ENCODE assay signal across 8 mouse cellular contexts in the genomic region with DNA sequence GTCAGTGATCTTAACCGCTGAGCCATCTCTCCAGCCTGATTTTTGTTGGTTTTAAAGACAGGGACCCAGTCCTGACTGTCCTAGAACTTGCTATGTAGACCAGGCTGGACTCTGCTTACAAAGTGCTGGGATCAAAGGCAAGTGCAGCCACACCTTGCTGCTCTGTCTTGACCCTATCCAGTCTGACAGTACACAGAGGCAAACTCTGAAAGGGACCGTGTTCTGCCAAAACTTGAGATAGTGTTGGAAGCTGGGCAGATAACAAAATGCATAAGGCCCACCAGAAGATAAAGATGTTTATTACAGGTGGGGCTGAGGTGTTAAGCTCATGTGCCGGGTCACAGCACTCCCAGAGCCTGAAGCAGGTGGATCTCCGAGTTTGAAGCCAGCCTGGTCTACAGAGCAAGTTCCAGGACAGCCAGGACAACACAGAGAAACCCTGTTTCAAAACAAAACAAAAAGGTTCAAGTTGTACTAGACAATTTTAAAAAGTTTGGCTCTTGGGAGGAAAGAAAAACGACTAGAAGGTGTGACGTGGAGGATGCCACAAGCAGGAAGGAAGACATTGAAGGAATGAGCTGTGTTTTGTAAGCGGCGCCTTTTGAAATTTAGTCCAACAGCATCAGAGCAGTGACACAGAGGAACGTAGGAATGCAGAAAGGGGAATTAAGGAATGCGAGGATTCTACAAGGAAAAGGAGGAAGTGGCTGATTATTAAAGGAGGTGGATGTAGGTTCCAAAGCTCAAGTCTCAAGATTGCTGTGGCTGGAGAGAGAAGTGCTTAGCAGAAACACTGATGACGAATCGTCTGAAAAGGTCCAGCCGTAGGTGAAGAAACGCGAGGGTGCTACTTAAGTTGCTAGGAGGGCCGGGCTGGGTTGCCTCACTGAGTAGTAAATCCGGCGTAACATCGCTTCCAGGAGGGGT. TPM values are rescaled to one million over a fixed set of nuclear protein-coding genes. Genes with fewer than 3 reads are reported as not detected.
DNase-seq lines count a peak whose midpoint lies in the region; ATAC-seq lines count a peak whose summit lies in the region.

No protein-coding gene starts in this region.

- H3K4me3 ChIP-seq in kidney, embryonic 16.5 days (ENCODE audit: low read length): peak overlapping the region; percentile 84
- H3K4me3 ChIP-seq in midbrain, embryonic 16.5 days (ENCODE audit: low read depth, low read length): peak overlapping the region; percentile 63

- ATAC-seq in kidney, embryonic 16.5 days (ENCODE audit: low FRiP score, low TSS enrichment): no peak
- peak; percentile 17 for ATAC-seq in common myeloid progenitor, adult 5-6 weeks (replicated peaks; ENCODE audit: low read depth, poor library complexity, severe bottlenecking)
- ATAC-seq in midbrain, embryonic 16.5 days: no peak

- H3K4me1 ChIP-seq in kidney, embryonic 16.5 days (ENCODE audit: insufficient read depth, low read length): peaks cover 16% of the 10 kb centered on the region
- H3K4me1 ChIP-seq in midbrain, embryonic 16.5 days (ENCODE audit: control insufficient read depth, insufficient read depth, low read length): peaks cover 18% of the 10 kb centered on the region

- H3K9me3 ChIP-seq in kidney, embryonic 16.5 days (ENCODE audit: low read length): no peaks in the 10 kb centered on the region
- no peaks in the 10 kb centered on the region for H3K9me3 ChIP-seq in midbrain, embryonic 16.5 days (replicated peaks; ENCODE audit: control insufficient read depth, low read length, poor library complexity, severe bottlenecking)

- intact Hi-C loops in left cerebral cortex, postnatal 36 days (cut with DNase I): no loop called here

- peak overlapping the region; percentile 93 for H3K4me2 ChIP-seq in kidney, embryonic 16.5 days (replicated peaks; ENCODE audit: low read depth, low read length)
- peak overlapping the region; percentile 70 for H3K4me2 ChIP-seq in midbrain, embryonic 16.5 days (ENCODE audit: low read length)

- no peaks in the 10 kb centered on the region for H3K27me3 ChIP-seq in kidney, embryonic 16.5 days (ENCODE audit: insufficient read depth, low read length)
- H3K27me3 ChIP-seq in midbrain, embryonic 16.5 days (ENCODE audit: control insufficient read depth, insufficient read depth, low read depth, low read length): no peaks in the 10 kb centered on the region

- peak overlapping the region; percentile 73 for H3K9ac ChIP-seq in kidney, embryonic 16.5 days (replicated peaks; ENCODE audit: low read length)
- H3K9ac ChIP-seq in midbrain, embryonic 16.5 days (ENCODE audit: low read depth, low read length): no peak overlapping the region

- no peak for DNase-seq in kidney, postnatal 10 days
- peak; percentile 8 for DNase-seq in hindlimb bud, embryonic 11.5 days (ENCODE audit: extremely low spot score, low read depth, low spot score)
- no peak for DNase-seq in right cerebral cortex, postnatal 4 days
- no peak for DNase-seq in left cerebral cortex, postnatal 36 days (ENCODE audit: low spot score in 2 of 2)
- no peak for DNase-seq in thymus, postnatal 36 days

- WGBS in kidney, embryonic 16.5 days: 13% methylated on average over 19 of the region's 19 CpGs
- WGBS in midbrain, embryonic 16.5 days: 16% methylated on average over 19 of the region's 19 CpGs

- H3K36me3 ChIP-seq in kidney, embryonic 16.5 days (ENCODE audit: insufficient read depth, low read length): peaks cover 21% of the 10 kb centered on the region
- H3K36me3 ChIP-seq in midbrain, embryonic 16.5 days (ENCODE audit: control insufficient read depth, insufficient read depth, low read length): peaks cover 17% of the 10 kb centered on the region

- peak overlapping the region; percentile 73 for H3K27ac ChIP-seq in kidney, embryonic 16.5 days (ENCODE audit: low read length)
- no peak overlapping the region for H3K27ac ChIP-seq in midbrain, embryonic 16.5 days (ENCODE audit: low read length)

RNA-seq across cellular contexts. Expression of gene Oscp1, which starts 0.9 kb away (rescaled TPM):
- 19.6 TPM in 2 replicates for polyA plus RNA-seq in kidney, embryonic 16.5 days (2015; fragmentation: Nextera tagmentation; extraction: Ambion mirVana)
- 1.6 and 7.5 TPM in 2 replicates for total RNA-seq in common myeloid progenitor, adult 5-6 weeks (2017)
- 40.0 and 48.5 TPM in 2 replicates for polyA plus RNA-seq in midbrain, embryonic 16.5 days (2015; fragmentation: Nextera tagmentation; extraction: Ambion mirVana)
- 10 to 100 TPM; 51.3 to 57.3 TPM for total RNA-seq in left cerebral cortex, postnatal 36 days (2021)

RNA-seq across cellular contexts. Expression of gene Mrps15, which starts 10.7 kb away (rescaled TPM):
- 130 and 146 TPM in 2 replicates for polyA plus RNA-seq in kidney, embryonic 16.5 days (2015; fragmentation: Nextera tagmentation; extraction: Ambion mirVana)
- 62.6 and 83.8 TPM in 2 replicates for total RNA-seq in common myeloid progenitor, adult 5-6 weeks (2017)
- polyA plus RNA-seq in midbrain, embryonic 16.5 days (2015; fragmentation: Nextera tagmentation; extraction: Ambion mirVana): 128 and 131 TPM in 2 replicates
- total RNA-seq in left cerebral cortex, postnatal 36 days (2021): 10 to 100 TPM; 41.0 to 43.1 TPM

RNA-seq across cellular contexts. Expression of gene Csf3r, which starts 33.1 kb away (rescaled TPM):
- polyA plus RNA-seq in kidney, embryonic 16.5 days (2015; fragmentation: Nextera tagmentation; extraction: Ambion mirVana): 0.94 and 1.2 TPM in 2 replicates
- total RNA-seq in common myeloid progenitor, adult 5-6 weeks (2017): 33.3 and 34.0 TPM in 2 replicates
- 0.62 and 0.93 TPM in 2 replicates for polyA plus RNA-seq in midbrain, embryonic 16.5 days (2015; fragmentation: Nextera tagmentation; extraction: Ambion mirVana)
- 1 to 10 TPM; 4.8 to 5.2 TPM for total RNA-seq in left cerebral cortex, postnatal 36 days (2021)

RNA-seq across cellular contexts. Expression of gene Lsm10, which starts 39.0 kb away (rescaled TPM):
- polyA plus RNA-seq in kidney, embryonic 16.5 days (2015; fragmentation: Nextera tagmentation; extraction: Ambion mirVana): 55.3 and 59.3 TPM in 2 replicates
- 14.9 and 15.8 TPM in 2 replicates for total RNA-seq in common myeloid progenitor, adult 5-6 weeks (2017)
- 55.1 and 63.5 TPM in 2 replicates for polyA plus RNA-seq in midbrain, embryonic 16.5 days (2015; fragmentation: Nextera tagmentation; extraction: Ambion mirVana)
- total RNA-seq in left cerebral cortex, postnatal 36 days (2021): 10 to 100 TPM; 13.0 to 14.5 TPM

RNA-seq across cellular contexts. Expression of gene Stk40, which starts 46.3 kb away (rescaled TPM):
- polyA plus RNA-seq in kidney, embryonic 16.5 days (2015; fragmentation: Nextera tagmentation; extraction: Ambion mirVana): 43.9 and 44.5 TPM in 2 replicates
- 10.6 and 11.7 TPM in 2 replicates for total RNA-seq in common myeloid progenitor, adult 5-6 weeks (2017)
- 27.1 and 31.1 TPM in 2 replicates for polyA plus RNA-seq in midbrain, embryonic 16.5 days (2015; fragmentation: Nextera tagmentation; extraction: Ambion mirVana)
- total RNA-seq in left cerebral cortex, postnatal 36 days (2021): 10 to 100 TPM; 27.4 to 30.4 TPM
